Mouse (Mus musculus) kidney, embryonic 16.5 days (tissue): ENCODE measurements around the gene Cfap157. TPM values are rescaled to one million over a fixed set of nuclear protein-coding genes. Genes with fewer than 3 reads are reported as not detected.

Experiments used
- ATAC-seq: fragments of 200-750 bp; cut with Nextera tagmentation; 2 replicates; pipeline ENCODE4 v1.8.0; 2017; ENCODE audit warnings: moderate TSS enrichment; ENCODE audit not compliant: low FRiP score, low TSS enrichment
- H3K27ac ChIP-seq: fragments of 300-500 bp; sonication (generic); 2 replicates; pipeline ENCODE4 v1.5.1; 2014; ENCODE audit warnings: low read length
- H3K27me3 ChIP-seq: fragments of 300-500 bp; sonication (generic); 2 replicates; pipeline ENCODE4 v1.6.1; 2014; ENCODE audit warnings: low read length, control low read depth, mixed read lengths; ENCODE audit not compliant: insufficient read depth
- H3K36me3 ChIP-seq: fragments of 300-500 bp; sonication (generic); 2 replicates; pipeline ENCODE4 v1.6.1; 2014; ENCODE audit warnings: low read length, control low read depth, mixed read lengths; ENCODE audit not compliant: insufficient read depth
- H3K4me1 ChIP-seq: fragments of 300-500 bp; sonication (generic); 2 replicates; pipeline ENCODE4 v1.6.1; 2014; ENCODE audit warnings: low read length, control low read depth, mixed read lengths; ENCODE audit not compliant: insufficient read depth
- H3K4me2 ChIP-seq: fragments of 300-500 bp; sonication (generic); replicated peaks from 2 replicates; pipeline ENCODE4 v1.6.1; 2014; ENCODE audit warnings: low read depth, low read length
- H3K4me3 ChIP-seq: fragments of 300-500 bp; sonication (generic); 2 replicates; pipeline ENCODE4 v1.5.1; 2014; ENCODE audit warnings: mild to moderate bottlenecking, low read length
- H3K9ac ChIP-seq: fragments of 300-500 bp; sonication (generic); replicated peaks from 2 replicates; pipeline ENCODE4 v1.6.1; 2014; ENCODE audit warnings: low read length
- H3K9me3 ChIP-seq: fragments of 300-500 bp; sonication (generic); 2 replicates; pipeline ENCODE4 v1.6.1; 2016; ENCODE audit warnings: low read length, control low read depth
- WGBS: fragments of 180-500 bp; shearing (Covaris S2); extraction: QIAGEN DNeasy Blood & Tissue Kit; methylation state at CpG from one replicate; pipeline ENCODE4 v1.1.7; 2014; 5-methylcytosine and 5-hydroxymethylcytosine counted together
- polyA plus RNA-seq: library from polyadenylated mRNA; unstranded; fragments of >200 nt; fragmentation: Nextera tagmentation; extraction: Ambion mirVana; gene quantifications from 2 replicates; pipeline ENCODE4 v1.2.1, GENCODE M21; 2015

Cfap157 gene
- 0.29 and 0.32 TPM in 2 replicates for polyA plus RNA-seq

- Histone ChIP-seq H3K4me2 (0 out of 2 replicates have a peak within 1 kb of the TSS, but pooled peaks have one; percentile 8), H3K4me3 (no peak within 1 kb of the TSS), H3K9ac (no peak within 1 kb of the TSS), H3K9me3 (no peaks in the 10 kb centered on the region), H3K36me3 (0 out of 2 replicates have a peak, but pooled peaks cover 2% of the 10 kb centered on the region), H3K27me3 (no peaks in the 10 kb centered on the region), H3K4me1 (no peaks in the 10 kb centered on the region), H3K27ac (no peak within 1 kb of the TSS)
- ATAC-seq: no peak
- WGBS: 62% methylated on average over 4 of the region's 4 CpGs
These were observed at the start of gene Cfap157 for GRCm38 (mm10) chr2:32784048-32784681. Cfap157 (minus strand) TSS chr2:32784428.

GRCm38 (mm10) chr2:32828979-32829676 lies 44.9 kb upstream of the Cfap157 start:
- Histone ChIP-seq H3K27ac (no peak overlapping the region), H3K4me3 (no peak overlapping the region), H3K4me2 (no peak overlapping the region), H3K9ac (no peak overlapping the region), H3K27me3 (no peaks in the 10 kb centered on the region), H3K36me3 (no peaks in the 10 kb centered on the region), H3K9me3 (no peaks in the 10 kb centered on the region), H3K4me1 (peaks cover 11% of the 10 kb centered on the region)
- no peak for ATAC-seq
- WGBS: 83% methylated on average over 11 of the region's 11 CpGs

GRCm38 (mm10) chr2:32825796-32826195 lies 41.6 kb upstream of the Cfap157 start:
- Histone ChIP-seq H3K4me3 (no peak overlapping the region), H3K4me2 (no peak overlapping the region), H3K27me3 (no peaks in the 10 kb centered on the region), H3K27ac (no peak overlapping the region), H3K4me1 (peaks cover 18% of the 10 kb centered on the region), H3K9me3 (no peaks in the 10 kb centered on the region), H3K9ac (no peak overlapping the region), H3K36me3 (no peaks in the 10 kb centered on the region)
- no peak for ATAC-seq
- 91% methylated on average over 6 of the region's 6 CpGs for WGBS

GRCm38 (mm10) chr2:32824778-32825177 lies 40.5 kb upstream of the Cfap157 start:
- Histone ChIP-seq H3K36me3 (no peaks in the 10 kb centered on the region), H3K27ac (peak overlapping the region; percentile 64; the same call in 1 of the 2 replicates), H3K9ac (no peak overlapping the region), H3K4me1 (peaks cover 18% of the 10 kb centered on the region), H3K4me3 (no peak overlapping the region), H3K27me3 (no peaks in the 10 kb centered on the region), H3K9me3 (no peaks in the 10 kb centered on the region), H3K4me2 (no peak overlapping the region)
- no peak for ATAC-seq
- 79% methylated on average over 1 of the region's 1 CpGs for WGBS

GRCm38 (mm10) chr2:32824181-32824580 lies 40.0 kb upstream of the Cfap157 start:
- no peak overlapping the region for H3K4me3 ChIP-seq
- H3K4me1 ChIP-seq: peaks cover 18% of the 10 kb centered on the region
- no peak for ATAC-seq
- no peaks in the 10 kb centered on the region for H3K9me3 ChIP-seq
- peak overlapping the region; percentile 64; the same call in 1 of the 2 replicates for H3K27ac ChIP-seq
- H3K36me3 ChIP-seq: no peaks in the 10 kb centered on the region
- 28% methylated on average over 8 of the region's 8 CpGs for WGBS
- no peaks in the 10 kb centered on the region for H3K27me3 ChIP-seq
- H3K9ac ChIP-seq: no peak overlapping the region
- H3K4me2 ChIP-seq: no peak overlapping the region

GRCm38 (mm10) chr2:32823579-32824154 lies 39.4 kb upstream of the Cfap157 start:
- no peaks in the 10 kb centered on the region for H3K27me3 ChIP-seq
- H3K27ac ChIP-seq: peak overlapping the region; percentile 40; the same call in 1 of the 2 replicates
- ATAC-seq: no peak
- no peaks in the 10 kb centered on the region for H3K9me3 ChIP-seq
- no peak overlapping the region for H3K4me2 ChIP-seq
- peaks cover 2% of the 10 kb centered on the region; the same call in 1 of the 2 replicates for H3K36me3 ChIP-seq
- 42% methylated on average over 8 of the region's 8 CpGs for WGBS
- no peak overlapping the region for H3K4me3 ChIP-seq
- H3K9ac ChIP-seq: peak overlapping the region; percentile 22; the same call in 1 of the 2 replicates
- peaks cover 18% of the 10 kb centered on the region for H3K4me1 ChIP-seq

GRCm38 (mm10) chr2:32823153-32823552 lies 38.9 kb upstream of the Cfap157 start:
- Histone ChIP-seq H3K4me2 (no peak overlapping the region), H3K27me3 (no peaks in the 10 kb centered on the region), H3K9ac (peak overlapping the region; percentile 22; the same call in 1 of the 2 replicates), H3K9me3 (no peaks in the 10 kb centered on the region), H3K4me3 (no peak overlapping the region), H3K27ac (no peak overlapping the region), H3K36me3 (peaks cover 2% of the 10 kb centered on the region; the same call in 1 of the 2 replicates), H3K4me1 (peaks cover 18% of the 10 kb centered on the region)
- ATAC-seq: no peak
- WGBS: 25% methylated on average over 11 of the region's 11 CpGs

GRCm38 (mm10) chr2:32822643-32823042 lies 38.4 kb upstream of the Cfap157 start:
- Histone ChIP-seq H3K36me3 (peaks cover 2% of the 10 kb centered on the region; the same call in 1 of the 2 replicates), H3K4me2 (no peak overlapping the region), H3K4me3 (no peak overlapping the region), H3K9ac (no peak overlapping the region), H3K27me3 (no peaks in the 10 kb centered on the region), H3K4me1 (peaks cover 18% of the 10 kb centered on the region), H3K9me3 (no peaks in the 10 kb centered on the region), H3K27ac (no peak overlapping the region)
- 74% methylated on average over 6 of the region's 6 CpGs for WGBS
- no peak for ATAC-seq

GRCm38 (mm10) chr2:32821041-32821802 lies 37.0 kb upstream of the Cfap157 start:
- peaks cover 2% of the 10 kb centered on the region; the same call in 1 of the 2 replicates for H3K36me3 ChIP-seq
- H3K9ac ChIP-seq: no peak overlapping the region
- no peak overlapping the region for H3K27ac ChIP-seq
- 77% methylated on average over 11 of the region's 11 CpGs for WGBS
- H3K27me3 ChIP-seq: no peaks in the 10 kb centered on the region
- no peaks in the 10 kb centered on the region for H3K9me3 ChIP-seq
- ATAC-seq: 0 out of 2 replicates have a peak, but pooled peaks have one; percentile 35
- H3K4me2 ChIP-seq: no peak overlapping the region
- H3K4me3 ChIP-seq: no peak overlapping the region
- peaks cover 18% of the 10 kb centered on the region for H3K4me1 ChIP-seq
